Mouse (Mus musculus) stomach, postnatal 0 days (tissue): Measurements from ENCODE around the gene Tldc2.

Experiments used
- CTCF ChIP-seq: IDR thresholded peaks from 2 replicates; pipeline ENCODE4 v1.5.1; 2016; ENCODE audit warnings: antibody characterized with exemption, low read depth, mild to moderate bottlenecking, moderate library complexity
- EP300 ChIP-seq: optimal IDR thresholded peaks from 2 replicates; pipeline ENCODE3; 2016; ENCODE audit warnings: antibody characterized with exemption

- TF ChIP-seq CTCF (no peak), EP300 (no peak)
Measured at GRCm38 (mm10) chr2:157132086-157132485, 45.2 kb downstream of the Tldc2 start.
